Mouse (Mus musculus) thymus, postnatal 25 days (tissue): ENCODE results near the gene Ipo5.
A peak's percentile ranks its signal among the peaks of the same experiment; 100 is the strongest.

Experiments
- DNase-seq: peaks from one replicate; pipeline ENCODE4 v3.0.0; 2022

Gene Ipo5

DNA sequence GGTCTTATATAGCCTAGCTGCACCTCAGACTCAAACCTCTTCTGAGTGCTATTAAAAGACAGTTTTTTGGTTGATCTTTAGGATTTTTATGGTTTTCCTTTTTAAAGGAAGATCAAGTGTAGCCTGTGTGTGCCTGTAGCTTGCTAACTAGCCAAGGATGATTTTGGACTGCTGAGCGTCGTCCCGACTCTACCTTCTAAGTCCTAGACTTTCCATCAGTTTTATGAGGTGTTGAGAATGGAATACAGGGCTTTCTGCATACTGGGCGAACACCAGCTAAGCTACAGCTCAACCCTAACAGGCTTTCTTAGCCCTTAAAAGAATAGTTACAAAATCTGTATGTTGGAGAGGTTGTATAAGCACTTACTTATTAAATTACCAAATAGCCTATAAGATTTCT lies 13.0 kb downstream of the Ipo5 start:
- DNase-seq: no peak

DNA sequence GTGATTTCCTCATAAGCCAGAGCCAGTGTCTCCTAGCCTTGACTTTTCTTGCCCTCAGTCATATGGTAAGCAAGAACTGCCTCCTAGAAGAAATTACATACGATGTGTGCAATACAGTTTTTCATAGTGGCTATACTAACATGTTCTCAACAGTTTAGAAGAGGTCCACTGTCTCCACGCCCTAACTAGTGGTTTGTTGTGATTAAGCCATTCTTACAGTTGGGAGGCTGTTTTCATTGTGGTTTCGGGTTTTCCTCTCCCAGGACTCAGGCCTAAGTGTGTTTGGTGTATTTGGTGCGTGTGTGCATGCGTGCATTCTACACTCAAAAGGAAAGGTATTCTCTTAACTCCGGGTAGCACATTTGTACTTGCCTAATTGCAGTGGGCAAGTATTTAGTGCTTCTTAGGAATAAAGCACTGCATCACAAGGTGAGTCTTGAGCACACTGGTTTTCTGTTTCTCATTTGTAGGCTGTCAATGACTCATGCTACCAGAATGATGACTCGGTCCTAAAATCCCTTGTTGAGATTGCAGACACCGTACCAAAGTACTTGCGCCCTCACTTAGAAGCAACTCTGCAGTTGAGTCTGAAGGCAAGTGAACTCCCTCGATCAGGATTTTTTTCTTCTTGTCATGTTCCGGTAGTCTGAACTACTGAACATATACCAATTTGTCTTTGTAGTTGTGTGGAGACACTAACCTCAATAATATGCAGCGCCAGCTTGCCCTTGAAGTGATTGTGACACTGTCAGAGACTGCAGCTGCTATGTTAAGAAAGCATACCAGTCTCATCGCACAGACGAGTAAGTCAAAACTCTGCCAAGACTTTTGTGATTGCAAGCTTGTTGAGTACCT lies 14.9 kb downstream of the Ipo5 start:
- DNase-seq: no peak

DNA sequence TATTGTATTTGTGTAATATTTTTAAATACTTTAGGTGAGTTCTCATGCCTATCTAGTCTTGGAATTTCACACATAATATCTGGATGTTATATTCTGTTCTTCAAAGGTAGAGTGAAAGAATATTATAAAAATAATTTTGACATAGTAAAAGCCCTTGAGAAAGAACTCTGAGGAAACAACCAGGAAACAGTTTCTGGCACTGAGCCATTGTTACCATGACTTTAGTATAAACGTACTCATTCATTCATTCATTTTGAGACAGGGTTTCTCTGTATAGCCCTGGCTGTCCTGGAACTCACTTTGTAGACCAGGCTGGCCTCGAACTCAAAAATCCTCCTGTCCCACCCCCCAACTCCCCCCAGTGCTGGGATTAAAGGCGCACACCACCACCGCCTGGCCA lies 20.2 kb downstream of the Ipo5 start:
- DNase-seq: no peak

DNA sequence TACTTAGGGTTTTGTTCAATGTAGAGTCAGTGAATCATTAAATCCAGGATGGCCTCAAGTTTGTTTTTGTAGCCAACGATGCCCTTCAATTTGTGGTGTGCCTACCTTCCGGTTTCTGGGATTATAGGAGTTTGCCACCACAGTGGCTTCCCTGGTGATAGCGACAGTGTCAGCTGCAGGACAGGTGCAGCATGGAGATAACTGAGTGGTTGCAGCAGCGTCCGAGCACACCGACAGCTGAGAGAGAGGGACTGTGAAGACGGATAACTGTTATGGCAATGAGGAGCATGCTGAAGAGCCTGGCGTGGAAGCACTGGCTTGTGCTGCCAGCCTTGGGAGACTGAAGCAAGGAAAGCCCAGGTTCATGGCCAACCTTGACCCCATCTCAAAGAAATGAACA lies 22.6 kb downstream of the Ipo5 start:
- no peak for DNase-seq

- DNase-seq: no peak
These were observed 26.1 kb downstream of the Ipo5 start for GRCm38 (mm10) chr14:120937102-120937501.

DNA sequence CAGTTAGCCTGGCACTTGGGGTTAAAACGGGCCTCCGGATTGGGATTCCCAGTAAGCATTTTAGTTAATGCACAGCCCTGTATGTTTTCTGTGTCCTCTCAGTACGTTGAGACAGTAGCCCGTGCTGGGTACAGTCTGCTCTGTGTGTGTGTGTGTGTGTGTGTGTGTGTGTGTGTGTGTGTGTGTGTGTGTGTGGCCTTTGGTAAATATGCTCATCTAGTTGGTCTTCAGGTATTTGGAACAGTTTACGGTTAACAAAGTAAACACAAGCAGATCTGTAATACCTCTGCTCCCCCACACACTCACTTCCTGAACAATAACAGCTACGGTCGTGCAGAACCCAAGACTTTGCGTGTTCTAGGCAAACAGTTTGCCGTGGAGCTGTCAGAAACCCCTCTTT lies 31.8 kb downstream of the Ipo5 start:
- no peak for DNase-seq

- DNase-seq: no peak
These were observed 34.1 kb downstream of the Ipo5 start for GRCm38 (mm10) chr14:120945146-120945545.

DNA sequence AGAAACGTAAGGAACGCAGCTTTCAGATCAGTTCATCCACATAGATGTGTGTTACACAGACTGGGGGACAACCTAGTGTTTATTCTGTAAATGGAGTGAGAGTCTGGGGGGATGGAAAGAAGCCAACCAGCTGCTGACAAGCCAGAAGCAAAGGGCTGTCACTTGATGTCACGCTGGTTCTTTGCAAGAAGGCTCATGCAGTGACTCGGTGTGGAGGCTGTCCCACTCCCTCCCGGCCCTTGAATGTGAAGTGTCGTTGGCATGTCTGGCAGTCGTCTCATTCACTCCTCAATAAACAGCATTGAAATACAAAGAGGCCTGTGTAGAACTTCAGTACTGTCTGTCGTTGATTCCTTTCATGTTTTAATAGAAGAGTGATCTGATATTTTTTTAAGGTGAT lies 36.1 kb downstream of the Ipo5 start:
- no peak for DNase-seq

DNA sequence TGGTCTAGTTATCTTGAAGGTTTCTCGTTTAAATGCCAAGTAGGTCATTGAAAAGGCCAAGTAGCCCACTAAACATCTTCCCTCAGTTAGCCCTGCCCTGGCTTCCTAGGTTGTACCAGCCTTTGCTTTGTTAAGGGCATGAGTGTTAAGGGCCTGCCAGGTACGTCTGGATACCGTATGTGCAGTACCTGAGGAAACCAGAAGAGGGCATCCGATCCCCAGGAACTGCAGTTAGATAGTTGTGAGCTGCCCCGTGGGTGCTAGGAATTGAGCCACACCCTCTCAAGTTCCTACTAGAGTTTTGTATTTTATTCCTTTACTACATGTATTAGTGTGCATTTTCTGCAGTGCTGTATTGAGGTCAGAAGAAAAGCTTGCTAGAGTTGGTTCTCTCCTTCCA lies 38.0 kb downstream of the Ipo5 start:
- DNase-seq: peak; percentile 16

- DNase-seq: no peak
These were observed 39.0 kb downstream of the Ipo5 start for GRCm38 (mm10) chr14:120950068-120950467.

- peak; percentile 9 for DNase-seq
These were observed 41.4 kb downstream of the Ipo5 start for GRCm38 (mm10) chr14:120952434-120952833.

GRCm38 (mm10) chr14:120960551-120960950 lies 49.5 kb downstream of the Ipo5 start:
- DNase-seq: no peak

DNA sequence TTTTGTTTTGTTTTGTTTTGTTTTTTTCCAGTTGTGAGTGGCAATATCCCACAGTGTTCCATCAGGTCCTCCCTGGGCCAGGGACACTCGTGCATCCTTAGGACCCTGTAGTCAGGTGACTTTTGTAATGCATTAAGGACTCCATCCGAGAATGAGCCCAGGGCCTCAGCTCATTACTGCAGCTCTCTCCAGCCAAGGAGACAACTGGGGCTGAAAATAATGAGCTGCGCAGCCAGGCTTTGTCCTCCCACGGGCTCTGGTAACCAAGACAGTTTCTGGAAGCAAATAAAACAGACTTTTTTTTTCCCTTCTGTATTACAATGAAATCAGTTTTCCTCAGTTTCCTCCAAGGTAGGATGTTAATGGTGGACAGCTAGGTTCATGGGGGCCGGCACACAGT lies 50.0 kb downstream of the Ipo5 start:
- DNase-seq: no peak

- peak; percentile 14 for DNase-seq
These were observed 56.0 kb downstream of the Ipo5 start for GRCm38 (mm10) chr14:120967072-120967471.

- no peak for DNase-seq
These were observed 57.7 kb downstream of the Ipo5 start for GRCm38 (mm10) chr14:120968723-120969122.

GRCm38 (mm10) chr14:120969673-120970072 lies 58.6 kb downstream of the Ipo5 start:
- no peak for DNase-seq

DNA sequence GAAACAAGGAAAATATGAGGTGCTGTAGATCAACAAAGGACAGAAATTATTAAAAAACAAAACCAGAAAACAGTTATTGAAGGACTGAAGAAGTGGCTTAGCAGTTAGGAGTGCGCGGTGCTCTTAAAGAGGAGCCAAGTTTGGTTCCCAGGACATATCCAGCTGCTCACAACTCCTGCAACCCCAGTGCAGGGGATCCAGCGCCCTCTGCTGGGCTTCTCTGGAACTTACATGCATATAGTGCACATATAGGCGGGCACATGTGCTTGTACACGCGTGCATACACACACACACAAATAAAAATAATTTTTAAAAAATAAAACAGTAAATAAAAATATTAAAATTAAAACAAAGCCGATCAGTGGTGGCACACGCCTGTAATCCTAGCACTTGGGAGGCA lies 59.6 kb downstream of the Ipo5 start:
- peak; percentile 20 for DNase-seq

DNA sequence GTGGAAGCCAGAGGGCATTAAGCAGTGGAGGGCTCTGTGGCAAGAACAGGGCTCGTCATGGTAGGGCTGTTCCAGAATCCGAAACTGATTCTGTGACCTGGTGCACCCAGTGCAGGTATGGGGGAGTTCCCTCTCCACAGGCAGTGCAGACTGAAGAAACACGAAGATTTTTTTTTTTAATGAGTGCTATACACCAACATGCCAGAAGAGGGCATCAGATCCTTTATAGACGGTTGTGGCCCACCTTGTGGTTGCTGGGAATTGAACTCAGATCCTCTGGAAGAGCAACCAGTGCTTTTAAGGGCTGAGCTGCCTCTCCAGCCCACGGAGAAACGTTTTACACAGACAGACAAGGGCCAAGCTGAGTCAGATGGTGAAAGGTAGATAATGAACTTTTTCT lies 60.3 kb downstream of the Ipo5 start:
- DNase-seq: no peak

GRCm38 (mm10) chr14:120979559-120979958 lies 68.5 kb downstream of the Ipo5 start:
- DNase-seq: no peak

DNA sequence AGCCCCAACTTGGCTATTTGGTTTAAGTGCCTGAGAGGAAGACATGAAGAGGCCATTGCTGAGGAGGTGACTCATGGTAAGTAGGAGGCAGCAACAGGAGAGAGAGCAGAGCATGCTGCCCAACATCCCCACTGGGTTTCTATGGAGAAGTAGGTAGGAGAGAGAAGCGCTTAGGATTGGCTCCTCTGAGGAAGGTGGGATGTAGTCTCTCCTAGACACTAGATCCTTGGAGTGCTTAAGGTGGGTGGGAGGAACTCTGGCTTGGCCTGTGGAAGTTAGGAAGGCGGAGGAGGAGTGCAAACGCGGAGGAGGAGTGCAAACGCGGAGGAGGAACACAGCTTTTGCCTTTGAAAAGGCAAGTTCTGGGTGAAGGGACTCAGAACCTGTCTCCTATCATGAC lies 78.1 kb downstream of the Ipo5 start:
- DNase-seq: no peak
